In genomic region chr10:19162104-19162503, GRCm38 (mm10) we compare ENCODE assay signal across 28 mouse cellular contexts.
A peak's percentile ranks its signal among the peaks of the same experiment; 100 is the strongest.
DNase-seq lines count a peak whose midpoint lies in the region; ATAC-seq lines count a peak whose summit lies in the region.
"Had no signal": no experiment of that assay in that cellular context is flagged by ENCODE, and none has a peak within 500 bp of the region (broad histone marks: within the 10 kb centered on the region; RNA-seq: fewer than 3 reads in every experiment).

No protein-coding gene starts in this region.

- H3K4me2 ChIP-seq in midbrain, embryonic 11.5 days = no peak overlapping the region
- no peak overlapping the region for H3K4me2 ChIP-seq in midbrain, embryonic 13.5 days (replicated peaks)
- H3K4me2 ChIP-seq: embryonic facial prominence, embryonic 13.5 days; embryonic facial prominence, embryonic 15.5 days; forebrain, embryonic 12.5 days had no signal

- ATAC-seq in midbrain, embryonic 11.5 days (ENCODE audit: low FRiP score) = no peak
- ATAC-seq in midbrain, embryonic 13.5 days = no peak
- ATAC-seq in cerebellum, adult (ENCODE audit: insufficient number of reproducible peaks, low FRiP score, low TSS enrichment) = no peak
- ATAC-seq: activated CD4-positive, CD25-positive, alpha-beta regulatory T cell, adult 4 months; CD4-positive, CD25-positive, alpha-beta regulatory T cell, adult 4 months; forebrain, embryonic 14.5 days; forebrain, embryonic 16.5 days; Patski had no signal

- H3K9ac ChIP-seq in midbrain, embryonic 11.5 days (ENCODE audit: low read length) = no peak overlapping the region
- H3K9ac ChIP-seq in midbrain, embryonic 13.5 days (replicated peaks) = no peak overlapping the region
- H3K9ac ChIP-seq: embryonic facial prominence, embryonic 13.5 days; embryonic facial prominence, embryonic 15.5 days; forebrain, embryonic 12.5 days had no signal

- WGBS in midbrain, embryonic 11.5 days = 77% methylated on average over 2 of the region's 2 CpGs
- 89% methylated on average over 2 of the region's 2 CpGs for WGBS in midbrain, embryonic 13.5 days

- H3K36me3 ChIP-seq in midbrain, embryonic 11.5 days (ENCODE audit: control insufficient read depth, insufficient read depth, low read length) = no peaks in the 10 kb centered on the region
- no peaks in the 10 kb centered on the region for H3K36me3 ChIP-seq in midbrain, embryonic 13.5 days
- H3K36me3 ChIP-seq: embryonic facial prominence, embryonic 13.5 days; embryonic facial prominence, embryonic 15.5 days; forebrain, embryonic 10.5 days; forebrain, embryonic 12.5 days; G1E had no signal

- H3K9me3 ChIP-seq in midbrain, embryonic 11.5 days (ENCODE audit: control insufficient read depth, low read length) = no peaks in the 10 kb centered on the region
- no peaks in the 10 kb centered on the region for H3K9me3 ChIP-seq in midbrain, embryonic 13.5 days
- H3K9me3 ChIP-seq: embryonic facial prominence, embryonic 13.5 days; embryonic facial prominence, embryonic 15.5 days; forebrain, embryonic 10.5 days; forebrain, embryonic 12.5 days; G1E had no signal

- intact Hi-C loops in heart, postnatal 10 days (cut with DNase I) = no loop called here

- H3K27me3 ChIP-seq in midbrain, embryonic 11.5 days (ENCODE audit: control insufficient read depth, insufficient read depth, low read length) = no peaks in the 10 kb centered on the region
- H3K27me3 ChIP-seq in midbrain, embryonic 13.5 days = no peaks in the 10 kb centered on the region
- H3K27me3 ChIP-seq: CH12.LX; embryonic facial prominence, embryonic 13.5 days; embryonic facial prominence, embryonic 15.5 days; forebrain, embryonic 12.5 days; Patski had no signal

- H3K4me3 ChIP-seq in midbrain, embryonic 11.5 days (ENCODE audit: low read depth, low read length) = no peak overlapping the region
- no peak overlapping the region for H3K4me3 ChIP-seq in midbrain, embryonic 13.5 days (replicated peaks)
- H3K4me3 ChIP-seq: embryonic facial prominence, embryonic 13.5 days; embryonic facial prominence, embryonic 15.5 days; erythroblast, embryonic 14.5 days; forebrain, embryonic 10.5 days; forebrain, embryonic 12.5 days had no signal

- peak; percentile 62 for DNase-seq in heart, adult 11 months
- DNase-seq in heart, postnatal 10 days = no peak
- peak; percentile 44 for DNase-seq in midbrain, embryonic 11.5 days (ENCODE audit: low spot score, missing footprints)
- DNase-seq: adrenal gland, adult 8-10 months; adrenal gland, postnatal 14 days; adrenal gland, postnatal 36 days; B cell, adult 2 months; cerebellum, adult 11 months; cerebellum, adult 18-20 months; cerebellum, adult 8-10 months; cerebellum, adult 9-11 months; cerebellum, postnatal 14 days; cerebellum, postnatal 36 days; embryo, embryonic 11 days had no signal

- H3K4me1 ChIP-seq in midbrain, embryonic 11.5 days (ENCODE audit: control insufficient read depth, insufficient read depth, low read length) = peaks cover under 1% of the 10 kb centered on the region; the same call in 1 of the 2 replicates
- no peaks in the 10 kb centered on the region for H3K4me1 ChIP-seq in midbrain, embryonic 13.5 days (replicated peaks)
- H3K4me1 ChIP-seq: embryonic facial prominence, embryonic 13.5 days; forebrain, embryonic 12.5 days had no signal

- no peak overlapping the region for H3K27ac ChIP-seq in midbrain, embryonic 11.5 days (ENCODE audit: low read depth, low read length)
- no peak overlapping the region for H3K27ac ChIP-seq in midbrain, embryonic 13.5 days
- H3K27ac ChIP-seq: embryonic facial prominence, embryonic 13.5 days; embryonic facial prominence, embryonic 15.5 days; forebrain, embryonic 10.5 days; forebrain, embryonic 12.5 days had no signal

Comparison
In these comparisons a context has a peak if more than half of its experiments do, and no peak if none do; other contexts are left out.
1. DNase-seq: peak in heart, adult 11 months (single experiment) and midbrain, embryonic 11.5 days (single experiment); none in heart, postnatal 10 days (0 of 2).